Mouse (Mus musculus): ENCODE results near the gene Il18r1. TPM values are rescaled to one million over a fixed set of nuclear protein-coding genes. Genes with fewer than 3 reads are reported as not detected.

Gene Il18r1
- polyA plus RNA-seq, 1 experiment from 2014 or later: not detected

GRCm38 (mm10) chr1:40475697-40476096, 10.3 kb downstream of the Il18r1 start:
- H3K4me2 ChIP-seq (replicated peaks): no peak overlapping the region
- no peaks in the 10 kb centered on the region for H3K9me3 ChIP-seq (ENCODE audit: control insufficient read depth, low read length)
- 73% methylated on average over 3 of the region's 3 CpGs for WGBS
- H3K36me3 ChIP-seq (replicated peaks; ENCODE audit: control insufficient read depth, insufficient read depth): no peaks in the 10 kb centered on the region
- ATAC-seq (ENCODE audit: low FRiP score) (no peak), DNase-seq (ENCODE audit: low spot score) (no peak)
- H3K9ac ChIP-seq: no peak overlapping the region
- no peaks in the 10 kb centered on the region for H3K27me3 ChIP-seq (ENCODE audit: control insufficient read depth, insufficient read depth, low read length)
- no peaks in the 10 kb centered on the region for H3K4me1 ChIP-seq (replicated peaks; ENCODE audit: control insufficient read depth, insufficient read depth, low read length)
- H3K27ac ChIP-seq: no peak overlapping the region
- H3K4me3 ChIP-seq (replicated peaks; ENCODE audit: low read length): no peak overlapping the region

DNA sequence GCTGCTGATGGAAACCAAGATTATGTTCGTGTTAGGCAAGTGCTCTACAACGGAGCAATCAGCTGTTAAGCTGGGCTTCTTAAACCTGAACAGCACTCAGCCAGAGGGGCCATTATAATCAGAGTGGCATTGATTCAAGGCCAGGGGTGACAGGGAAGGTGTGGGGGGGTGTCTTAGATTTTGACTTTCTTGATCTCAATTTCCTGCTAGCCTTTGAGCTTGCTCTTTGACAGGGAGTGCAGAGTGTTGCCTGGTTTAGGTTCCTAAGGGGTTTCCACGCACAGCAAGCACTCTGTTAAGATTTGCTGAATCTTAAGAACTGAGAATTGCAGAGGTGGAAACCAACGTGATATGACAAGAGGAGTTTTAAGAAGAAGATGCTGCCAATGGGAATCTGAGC, 11.4 kb downstream of the Il18r1 start:
- no peak for DNase-seq (ENCODE audit: low spot score)
- H3K4me3 ChIP-seq (replicated peaks; ENCODE audit: low read length): no peak overlapping the region
- H3K9me3 ChIP-seq (ENCODE audit: control insufficient read depth, low read length): no peaks in the 10 kb centered on the region
- 71% methylated on average over 4 of the region's 4 CpGs for WGBS
- no peaks in the 10 kb centered on the region for H3K4me1 ChIP-seq (replicated peaks; ENCODE audit: control insufficient read depth, insufficient read depth, low read length)
- no peak for ATAC-seq (ENCODE audit: low FRiP score)
- no peaks in the 10 kb centered on the region for H3K36me3 ChIP-seq (replicated peaks; ENCODE audit: control insufficient read depth, insufficient read depth)
- H3K27ac ChIP-seq: no peak overlapping the region
- no peak overlapping the region for H3K9ac ChIP-seq
- H3K4me2 ChIP-seq (replicated peaks): no peak overlapping the region
- no peaks in the 10 kb centered on the region for H3K27me3 ChIP-seq (ENCODE audit: control insufficient read depth, insufficient read depth, low read length)

DNA sequence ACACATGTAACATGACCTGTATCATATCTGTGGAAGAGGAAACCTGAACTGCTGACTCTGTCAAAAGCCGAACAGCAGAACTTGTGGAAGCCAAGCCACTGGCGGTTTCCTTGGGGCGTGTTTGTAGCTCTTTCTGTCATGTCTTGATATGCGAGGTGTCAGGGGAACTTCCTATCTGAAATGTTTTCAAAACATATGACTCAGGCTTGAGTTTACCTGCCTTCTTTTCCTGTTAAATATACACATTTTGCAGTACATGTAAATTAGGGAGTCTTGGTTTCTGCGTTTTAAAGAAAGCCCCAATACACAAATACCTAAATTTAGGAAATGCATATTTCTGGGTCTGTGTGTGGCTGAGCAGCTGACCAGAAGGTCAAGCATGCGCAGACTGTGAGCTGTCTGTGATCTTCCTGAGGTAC, 14.2 kb downstream of the Il18r1 start:
- Histone ChIP-seq H3K4me1 (replicated peaks; ENCODE audit: control insufficient read depth, insufficient read depth, low read length) (no peaks in the 10 kb centered on the region), H3K27ac (no peak overlapping the region), H3K4me3 (replicated peaks; ENCODE audit: low read length) (no peak overlapping the region), H3K4me2 (replicated peaks) (no peak overlapping the region), H3K36me3 (replicated peaks; ENCODE audit: control insufficient read depth, insufficient read depth) (no peaks in the 10 kb centered on the region), H3K27me3 (ENCODE audit: control insufficient read depth, insufficient read depth, low read length) (no peaks in the 10 kb centered on the region), H3K9ac (no peak overlapping the region), H3K9me3 (ENCODE audit: control insufficient read depth, low read length) (no peaks in the 10 kb centered on the region)
- 87% methylated on average over 6 of the region's 6 CpGs for WGBS
- no peak for DNase-seq (ENCODE audit: low spot score)
- no peak for ATAC-seq (ENCODE audit: low FRiP score)

GRCm38 (mm10) chr1:40494594-40494993, 29.2 kb downstream of the Il18r1 start:
- no peak overlapping the region for H3K4me2 ChIP-seq (replicated peaks)
- H3K9me3 ChIP-seq (ENCODE audit: control insufficient read depth, low read length): no peaks in the 10 kb centered on the region
- DNase-seq (ENCODE audit: low spot score): no peak
- no peak overlapping the region for H3K4me3 ChIP-seq (replicated peaks; ENCODE audit: low read length)
- no peak overlapping the region for H3K9ac ChIP-seq
- no peak for ATAC-seq (ENCODE audit: low FRiP score)
- H3K36me3 ChIP-seq (replicated peaks; ENCODE audit: control insufficient read depth, insufficient read depth): no peaks in the 10 kb centered on the region
- WGBS: 92% methylated on average over 4 of the region's 4 CpGs
- H3K4me1 ChIP-seq (replicated peaks; ENCODE audit: control insufficient read depth, insufficient read depth, low read length): no peaks in the 10 kb centered on the region
- no peak overlapping the region for H3K27ac ChIP-seq
- H3K27me3 ChIP-seq (ENCODE audit: control insufficient read depth, insufficient read depth, low read length): no peaks in the 10 kb centered on the region

- no peaks in the 10 kb centered on the region for H3K9me3 ChIP-seq (ENCODE audit: control insufficient read depth, low read length)
- ATAC-seq (ENCODE audit: low FRiP score) (no peak), DNase-seq (ENCODE audit: low spot score) (no peak)
- no peak overlapping the region for H3K9ac ChIP-seq
- H3K27me3 ChIP-seq (ENCODE audit: control insufficient read depth, insufficient read depth, low read length): no peaks in the 10 kb centered on the region
- H3K36me3 ChIP-seq (replicated peaks; ENCODE audit: control insufficient read depth, insufficient read depth): no peaks in the 10 kb centered on the region
- H3K4me3 ChIP-seq (replicated peaks; ENCODE audit: low read length): no peak overlapping the region
- H3K4me1 ChIP-seq (replicated peaks; ENCODE audit: control insufficient read depth, insufficient read depth, low read length): no peaks in the 10 kb centered on the region
- 95% methylated on average over 1 of the region's 1 CpGs for whole genome bisulfite sequencing
- H3K4me2 ChIP-seq (replicated peaks): no peak overlapping the region
- no peak overlapping the region for H3K27ac ChIP-seq
Observed at GRCm38 (mm10) chr1:40499708-40500107, 34.4 kb downstream of the Il18r1 start.

- no peak overlapping the region for H3K9ac ChIP-seq
- no peaks in the 10 kb centered on the region for H3K9me3 ChIP-seq (ENCODE audit: control insufficient read depth, low read length)
- H3K4me1 ChIP-seq (replicated peaks; ENCODE audit: control insufficient read depth, insufficient read depth, low read length): no peaks in the 10 kb centered on the region
- no peak overlapping the region for H3K4me2 ChIP-seq (replicated peaks)
- no peaks in the 10 kb centered on the region for H3K36me3 ChIP-seq (replicated peaks; ENCODE audit: control insufficient read depth, insufficient read depth)
- no peak for ATAC-seq (ENCODE audit: low FRiP score)
- DNase-seq (ENCODE audit: low spot score): no peak
- H3K4me3 ChIP-seq (replicated peaks; ENCODE audit: low read length): no peak overlapping the region
- 89% methylated on average over 4 of the region's 4 CpGs for WGBS
- no peaks in the 10 kb centered on the region for H3K27me3 ChIP-seq (ENCODE audit: control insufficient read depth, insufficient read depth, low read length)
- no peak overlapping the region for H3K27ac ChIP-seq
Observed at GRCm38 (mm10) chr1:40501126-40501525, 35.8 kb downstream of the Il18r1 start.

- no peaks in the 10 kb centered on the region for H3K9me3 ChIP-seq (ENCODE audit: control insufficient read depth, low read length)
- no peaks in the 10 kb centered on the region for H3K27me3 ChIP-seq (ENCODE audit: control insufficient read depth, insufficient read depth, low read length)
- no peak for ATAC-seq (ENCODE audit: low FRiP score)
- H3K4me3 ChIP-seq (replicated peaks; ENCODE audit: low read length): no peak overlapping the region
- H3K9ac ChIP-seq: no peak overlapping the region
- DNase-seq (ENCODE audit: low spot score): no peak
- H3K4me1 ChIP-seq (replicated peaks; ENCODE audit: control insufficient read depth, insufficient read depth, low read length): no peaks in the 10 kb centered on the region
- H3K36me3 ChIP-seq (replicated peaks; ENCODE audit: control insufficient read depth, insufficient read depth): no peaks in the 10 kb centered on the region
- H3K4me2 ChIP-seq (replicated peaks): no peak overlapping the region
- no peak overlapping the region for H3K27ac ChIP-seq
- WGBS: 89% methylated on average over 11 of the region's 11 CpGs
Observed at GRCm38 (mm10) chr1:40501546-40502398, 36.4 kb downstream of the Il18r1 start.

DNA sequence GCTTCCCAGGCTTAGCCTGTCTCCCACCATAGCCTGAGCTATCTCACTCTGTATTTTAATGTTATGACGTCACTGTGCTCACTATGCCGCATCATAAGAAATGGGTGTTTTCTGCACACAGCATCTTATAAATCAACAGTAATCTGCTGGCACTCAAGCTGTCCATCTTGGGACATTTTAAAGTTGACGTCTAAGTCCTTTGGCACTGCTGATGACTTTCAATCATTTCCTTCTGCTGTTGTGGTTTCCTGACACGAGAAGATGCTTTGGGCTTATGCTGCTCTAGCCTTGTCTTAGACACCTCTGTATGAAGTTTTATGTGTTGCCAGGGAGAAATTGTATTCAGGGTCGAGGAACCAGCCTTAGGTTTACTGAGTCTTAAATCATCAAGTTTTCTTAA, 39.2 kb downstream of the Il18r1 start:
- DNase-seq (ENCODE audit: low spot score) (no peak), ATAC-seq (ENCODE audit: low FRiP score) (no peak)
- Histone ChIP-seq H3K4me1 (replicated peaks; ENCODE audit: control insufficient read depth, insufficient read depth, low read length) (no peaks in the 10 kb centered on the region), H3K27me3 (ENCODE audit: control insufficient read depth, insufficient read depth, low read length) (no peaks in the 10 kb centered on the region), H3K9ac (no peak overlapping the region), H3K4me2 (replicated peaks) (no peak overlapping the region), H3K4me3 (replicated peaks; ENCODE audit: low read length) (no peak overlapping the region), H3K27ac (no peak overlapping the region), H3K9me3 (ENCODE audit: control insufficient read depth, low read length) (no peaks in the 10 kb centered on the region), H3K36me3 (replicated peaks; ENCODE audit: control insufficient read depth, insufficient read depth) (no peaks in the 10 kb centered on the region)
- WGBS: 82% methylated on average over 5 of the region's 5 CpGs

DNA sequence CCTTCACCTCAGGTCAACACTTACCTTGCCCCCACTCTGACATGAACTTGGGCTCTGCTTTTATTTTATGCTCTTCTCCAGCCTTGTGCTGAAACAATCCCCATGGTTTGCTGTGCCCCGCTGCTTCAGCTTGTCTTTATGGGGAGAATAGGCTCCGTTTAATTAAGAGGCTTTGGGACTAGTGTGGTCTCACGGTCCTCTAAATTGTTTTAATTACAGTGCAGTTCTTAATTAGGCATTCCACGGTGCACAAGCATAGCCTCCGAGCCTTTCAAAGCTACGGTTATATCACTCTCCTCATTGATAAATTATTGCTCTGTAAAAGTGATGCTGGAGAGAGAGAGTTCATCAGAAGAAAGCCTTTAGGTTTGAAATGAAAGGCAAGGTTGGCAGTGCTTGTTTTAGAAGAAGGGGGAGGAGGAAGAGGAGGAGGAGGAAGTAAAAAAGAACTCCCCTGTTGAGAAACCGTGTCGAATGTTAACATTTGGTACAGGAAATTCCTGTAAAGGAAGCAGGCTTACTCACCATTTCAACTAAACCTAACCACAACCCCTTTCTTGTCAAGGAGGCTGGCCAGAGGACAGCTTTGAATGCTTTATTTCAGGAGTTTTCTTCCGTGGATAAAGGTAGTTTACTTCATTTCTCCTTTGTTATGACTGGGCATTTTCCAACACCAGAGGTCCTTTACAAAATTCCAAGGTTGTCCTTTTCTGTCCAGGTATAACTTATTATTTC, 49.7 kb downstream of the Il18r1 start, which contains the start of gene Il18rap:
TSS of gene Il18rap (plus strand) at position 512 of the 735 bp plus-strand sequence.
- no peaks in the 10 kb centered on the region for H3K4me1 ChIP-seq (replicated peaks; ENCODE audit: control insufficient read depth, insufficient read depth, low read length)
- H3K27ac ChIP-seq: no peak within 1 kb of the TSS
- DNase-seq (ENCODE audit: low spot score) (no peak), ATAC-seq (ENCODE audit: low FRiP score) (0 out of 2 replicates have a peak, but pooled peaks have one; percentile 48)
- no peaks in the 10 kb centered on the region for H3K9me3 ChIP-seq (ENCODE audit: control insufficient read depth, low read length)
- H3K36me3 ChIP-seq (replicated peaks; ENCODE audit: control insufficient read depth, insufficient read depth): no peaks in the 10 kb centered on the region
- H3K27me3 ChIP-seq (ENCODE audit: control insufficient read depth, insufficient read depth, low read length): no peaks in the 10 kb centered on the region
- 0 out of 2 replicates have a peak within 1 kb of the TSS, but pooled peaks have one; percentile 5 for H3K4me2 ChIP-seq (replicated peaks)
- H3K9ac ChIP-seq: no peak within 1 kb of the TSS
- 45% methylated on average over 9 of the region's 9 CpGs for WGBS
- no peak within 1 kb of the TSS for H3K4me3 ChIP-seq (replicated peaks; ENCODE audit: low read length)

Measured in hindbrain, embryonic 14.5 days (tissue).